Mouse (Mus musculus) kidney, postnatal 0 days (tissue): ENCODE measurements around the gene Tspan18. TPM values are rescaled to one million over a fixed set of nuclear protein-coding genes. Genes with fewer than 3 reads are reported as not detected.

ENCODE experiments used
- ATAC-seq: fragments of 200-750 bp; cut with Nextera tagmentation; replicated peaks from 2 replicates; pipeline ENCODE4 v1.8.0; 2017; ENCODE audit warnings: low read depth, moderate number of reproducible peaks, moderate TSS enrichment, moderate library complexity; ENCODE audit not compliant: low FRiP score
- DNase-seq: peaks from one replicate; pipeline ENCODE4 v3.0.0-alpha.2; 2016; ENCODE audit warnings: low spot score
- H3K27ac ChIP-seq: fragments of 300-500 bp; sonication (generic); 2 replicates; pipeline ENCODE4 v1.5.1; 2014; ENCODE audit warnings: mild to moderate bottlenecking
- H3K27me3 ChIP-seq: fragments of 300-500 bp; sonication (generic); 2 replicates; pipeline ENCODE4 v1.6.1; 2014; ENCODE audit warnings: low read length, mixed read lengths; ENCODE audit not compliant: insufficient read depth
- H3K36me3 ChIP-seq: fragments of 300-500 bp; sonication (generic); 2 replicates; pipeline ENCODE4 v1.6.1; 2014; ENCODE audit warnings: low read length, mixed read lengths; ENCODE audit not compliant: insufficient read depth
- H3K4me1 ChIP-seq: fragments of 300-500 bp; sonication (generic); replicated peaks from 2 replicates; pipeline ENCODE4 v1.6.1; 2014; ENCODE audit warnings: antibody characterized with exemption, low read length, mixed read lengths; ENCODE audit not compliant: insufficient read depth
- H3K4me2 ChIP-seq: fragments of 300-500 bp; sonication (generic); 2 replicates; pipeline ENCODE4 v1.6.1; 2014; ENCODE audit warnings: mild to moderate bottlenecking, low read length, moderate library complexity, mixed read lengths
- H3K4me3 ChIP-seq: fragments of 300-500 bp; sonication (generic); replicated peaks from 2 replicates; pipeline ENCODE4 v1.5.1; 2014; ENCODE audit warnings: low read depth, low read length
- H3K9ac ChIP-seq: fragments of 300-500 bp; sonication (generic); 2 replicates; pipeline ENCODE4 v1.6.1; 2014; ENCODE audit warnings: low read depth, low read length
- H3K9me3 ChIP-seq: fragments of 300-500 bp; sonication (generic); replicated peaks from 2 replicates; pipeline ENCODE4 v1.6.1; 2016; ENCODE audit warnings: low read length, inconsistent platforms, mixed read lengths
- CTCF ChIP-seq: IDR thresholded peaks from 2 replicates; pipeline ENCODE4 v1.5.1; 2016; ENCODE audit warnings: antibody characterized with exemption, low read depth, mild to moderate bottlenecking, moderate library complexity
- WGBS: fragments of 180-500 bp; shearing (Covaris S2); extraction: QIAGEN DNeasy Blood & Tissue Kit; methylation state at CpG from one replicate; pipeline ENCODE4 v1.1.7; 2014; 5-methylcytosine and 5-hydroxymethylcytosine counted together
- polyA plus RNA-seq: library from polyadenylated mRNA; unstranded; fragments of >200 nt; fragmentation: Nextera tagmentation; extraction: Ambion mirVana; gene quantifications from 2 replicates; pipeline ENCODE4 v1.2.1, GENCODE M21; 2015

Gene Tspan18
- polyA plus RNA-seq, 1 experiment from 2014 or later, result 29.2 TPM

- H3K4me3 ChIP-seq, result no peak overlapping the region
- H3K9me3 ChIP-seq, result no peaks in the 10 kb centered on the region
- ATAC-seq (no peak), DNase-seq (no peak)
- no peak overlapping the region for H3K9ac ChIP-seq
- no peak for TF ChIP-seq CTCF
- H3K4me2 ChIP-seq, result no peak overlapping the region
- WGBS, result 95% methylated on average over 2 of the region's 2 CpGs
- peaks cover 19% of the 10 kb centered on the region for H3K36me3 ChIP-seq
- H3K27me3 ChIP-seq, result no peaks in the 10 kb centered on the region
- H3K27ac ChIP-seq, result no peak overlapping the region
- H3K4me1 ChIP-seq, result peaks cover 9% of the 10 kb centered on the region; the same call in 1 of the 2 replicates
Measured at GRCm38 (mm10) chr2:93212865-93213264, 121.4 kb downstream of the Tspan18 start.

GRCm38 (mm10) chr2:93212386-93212785 lies 121.9 kb downstream of the Tspan18 start:
- Histone ChIP-seq H3K4me1 (peaks cover 5% of the 10 kb centered on the region; the same call in 1 of the 2 replicates), H3K4me2 (no peak overlapping the region), H3K9ac (no peak overlapping the region), H3K27ac (no peak overlapping the region), H3K36me3 (peaks cover 19% of the 10 kb centered on the region), H3K9me3 (no peaks in the 10 kb centered on the region), H3K4me3 (no peak overlapping the region), H3K27me3 (no peaks in the 10 kb centered on the region)
- 83% methylated on average over 2 of the region's 2 CpGs for WGBS
- TF ChIP-seq CTCF, result peak; percentile 44; the same call in 1 of the 2 replicates
- DNase-seq (no peak), ATAC-seq (no peak)

GRCm38 (mm10) chr2:93206126-93206525 lies 128.2 kb downstream of the Tspan18 start:
- H3K4me1 ChIP-seq, result no peaks in the 10 kb centered on the region
- no peak overlapping the region for H3K4me2 ChIP-seq
- 90% methylated on average over 1 of the region's 1 CpGs for WGBS
- no peak for ATAC-seq
- H3K36me3 ChIP-seq, result peaks cover 29% of the 10 kb centered on the region
- no peaks in the 10 kb centered on the region for H3K9me3 ChIP-seq
- no peak for DNase-seq
- no peak overlapping the region for H3K27ac ChIP-seq
- no peak overlapping the region for H3K4me3 ChIP-seq
- no peak overlapping the region for H3K9ac ChIP-seq
- no peak for TF ChIP-seq CTCF
- H3K27me3 ChIP-seq, result no peaks in the 10 kb centered on the region

- no peaks in the 10 kb centered on the region for H3K27me3 ChIP-seq
- H3K36me3 ChIP-seq, result peaks cover 15% of the 10 kb centered on the region; the same call in 1 of the 2 replicates
- TF ChIP-seq CTCF, result no peak
- H3K4me3 ChIP-seq, result no peak overlapping the region
- no peak overlapping the region for H3K27ac ChIP-seq
- DNase-seq (no peak), ATAC-seq (no peak)
- 81% methylated on average over 6 of the region's 6 CpGs for WGBS
- H3K9me3 ChIP-seq, result no peaks in the 10 kb centered on the region
- no peak overlapping the region for H3K9ac ChIP-seq
- H3K4me2 ChIP-seq, result no peak overlapping the region
- no peaks in the 10 kb centered on the region for H3K4me1 ChIP-seq
Measured at GRCm38 (mm10) chr2:93204571-93204970, 129.7 kb downstream of the Tspan18 start.

GRCm38 (mm10) chr2:93203682-93204081 lies 130.6 kb downstream of the Tspan18 start:
- DNase-seq (peak; percentile 83), ATAC-seq (peak; percentile 30; the same call in 1 of the 2 replicates)
- Histone ChIP-seq H3K4me3 (no peak overlapping the region), H3K9me3 (no peaks in the 10 kb centered on the region), H3K27ac (no peak overlapping the region), H3K36me3 (peaks cover 12% of the 10 kb centered on the region; the same call in 1 of the 2 replicates), H3K27me3 (no peaks in the 10 kb centered on the region), H3K9ac (no peak overlapping the region), H3K4me2 (no peak overlapping the region), H3K4me1 (no peaks in the 10 kb centered on the region)
- TF ChIP-seq CTCF, result peak; percentile 78
- 18% methylated on average over 10 of the region's 10 CpGs for WGBS

GRCm38 (mm10) chr2:93202782-93203181 lies 131.5 kb downstream of the Tspan18 start:
- H3K9me3 ChIP-seq, result no peaks in the 10 kb centered on the region
- no peaks in the 10 kb centered on the region for H3K4me1 ChIP-seq
- TF ChIP-seq CTCF, result no peak
- DNase-seq, result no peak
- H3K36me3 ChIP-seq, result peaks cover 12% of the 10 kb centered on the region; the same call in 1 of the 2 replicates
- H3K9ac ChIP-seq, result no peak overlapping the region
- no peak overlapping the region for H3K4me3 ChIP-seq
- 24% methylated on average over 1 of the region's 1 CpGs for WGBS
- H3K27me3 ChIP-seq, result no peaks in the 10 kb centered on the region
- H3K4me2 ChIP-seq, result no peak overlapping the region
- ATAC-seq, result no peak
- no peak overlapping the region for H3K27ac ChIP-seq

GRCm38 (mm10) chr2:93201997-93202396 lies 132.3 kb downstream of the Tspan18 start:
- no peak for DNase-seq
- no peak for ATAC-seq
- Histone ChIP-seq H3K9ac (no peak overlapping the region), H3K27ac (no peak overlapping the region), H3K9me3 (no peaks in the 10 kb centered on the region), H3K4me1 (no peaks in the 10 kb centered on the region), H3K4me3 (no peak overlapping the region), H3K36me3 (peaks cover 12% of the 10 kb centered on the region; the same call in 1 of the 2 replicates), H3K27me3 (no peaks in the 10 kb centered on the region), H3K4me2 (no peak overlapping the region)
- no peak for TF ChIP-seq CTCF
- WGBS, result 84% methylated on average over 3 of the region's 3 CpGs
